Mouse (Mus musculus) thymus, adult 2 months (tissue): ENCODE measurements around the gene Tcta.

Experiments
- CTCF ChIP-seq: fragments of 200-500 bp; IDR thresholded peaks from 2 replicates; pipeline ENCODE4 v1.5.1; 2012; ENCODE audit warnings: mild to moderate bottlenecking, control low read depth, low read length, moderate library complexity, borderline replicate concordance; ENCODE audit not compliant: control insufficient read depth, poor library complexity, insufficient read depth; ENCODE audit errors: extremely low read depth
- POLR2A ChIP-seq: fragments of 200-500 bp; IDR thresholded peaks from 2 replicates; pipeline ENCODE4 v1.6.1; 2012; ENCODE audit warnings: mild to moderate bottlenecking, low read length, control low read depth, moderate library complexity; ENCODE audit not compliant: control insufficient read depth, poor library complexity, insufficient read depth; ENCODE audit errors: extremely low read depth

DNA sequence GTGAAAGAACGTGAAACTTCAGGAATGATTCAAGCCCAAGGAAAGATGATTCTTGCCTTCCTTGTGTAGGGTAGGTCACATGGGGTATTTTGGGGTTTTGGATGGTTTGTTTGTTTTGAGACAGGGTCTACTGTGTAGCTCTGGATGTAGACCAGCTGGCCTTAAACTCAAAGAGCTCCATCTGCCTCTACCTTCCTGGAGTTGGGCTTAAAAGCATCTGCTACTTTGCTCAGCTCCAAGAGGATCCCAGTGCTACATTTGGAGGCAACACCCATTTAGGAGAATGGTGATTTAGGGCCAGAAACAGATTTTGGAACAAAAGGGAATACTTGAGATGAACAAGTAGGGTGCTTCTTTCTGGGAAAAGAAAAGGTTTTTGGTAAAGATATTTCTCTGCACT is 18.8 kb upstream of the Tcta start:
- TF ChIP-seq CTCF (no peak), POLR2A (no peak)
